Mouse (Mus musculus) MEL (cell line): ENCODE measurements around the gene Dlg2.

Experiments used
- BHLHE40 ChIP-seq: IDR thresholded peaks from 2 replicates; pipeline ENCODE4 v1.6.1; 2012; ENCODE audit warnings: low read depth, mild to moderate bottlenecking, inconsistent platforms, low read length, improper control_type of control experiment, borderline replicate concordance
- CHD2 ChIP-seq: IDR thresholded peaks from 2 replicates; pipeline ENCODE4 v1.6.1; 2011; ENCODE audit warnings: low read length, improper control_type of control experiment
- CTCF ChIP-seq, 3 experiments: IDR thresholded peaks in 2 of 3; conservative IDR thresholded peaks in 1 of 3; 2 replicates each; pipeline ENCODE4 v1.5.1; 2011 to 2012; ENCODE audit warnings: low read length in 3 of 3, low read depth in 2 of 3, mild to moderate bottlenecking in 2 of 3, improper control_type of control experiment in 1 of 3, inconsistent platforms in 1 of 3, mixed read lengths in 1 of 3, moderate library complexity in 1 of 3; ENCODE audit not compliant: control insufficient read depth in 1 of 3, insufficient read depth in 1 of 3, poor library complexity in 1 of 3, severe bottlenecking in 1 of 3
- EP300 ChIP-seq, 2 experiments: IDR thresholded peaks; 2 replicates each; pipeline ENCODE4 v1.6.1; 2011; ENCODE audit warnings: improper control_type of control experiment in 2 of 2, low read length in 2 of 2, low read depth in 1 of 2, mild to moderate bottlenecking in 1 of 2
- MEF2A ChIP-seq: IDR thresholded peaks from 2 replicates; pipeline ENCODE4 v1.6.1; 2014; ENCODE audit warnings: low read depth, mild to moderate bottlenecking, inconsistent platforms, low read length, improper control_type of control experiment; ENCODE audit not compliant: poor library complexity, insufficient replicate concordance, severe bottlenecking; ENCODE audit errors: extremely low read depth
- NELFE ChIP-seq: IDR thresholded peaks from 2 replicates; pipeline ENCODE4 v1.6.1; 2011; ENCODE audit warnings: low read depth, low read length, improper control_type of control experiment
- POLR2A ChIP-seq, 2 experiments: IDR thresholded peaks; 2 replicates each; pipeline ENCODE4 v1.6.1; 2011 to 2012; ENCODE audit warnings: low read length in 2 of 2, mild to moderate bottlenecking in 2 of 2, control low read depth in 1 of 2, improper control_type of control experiment in 1 of 2, low read depth in 1 of 2, moderate library complexity in 1 of 2; ENCODE audit not compliant: control insufficient read depth in 1 of 2, insufficient read depth in 1 of 2, poor library complexity in 1 of 2
- POLR2AphosphoS5 ChIP-seq: IDR thresholded peaks from 2 replicates; pipeline ENCODE4 v1.6.1; 2012; ENCODE audit warnings: low read depth, borderline replicate concordance, mild to moderate bottlenecking, inconsistent platforms, low read length, moderate library complexity, mixed read lengths
- RAD21 ChIP-seq: IDR thresholded peaks from 2 replicates; pipeline ENCODE4 v1.6.1; 2011; ENCODE audit warnings: mild to moderate bottlenecking, low read depth, low read length, improper control_type of control experiment
- SIN3A ChIP-seq: IDR thresholded peaks from 2 replicates; pipeline ENCODE4 v1.6.1; 2012; ENCODE audit warnings: low read length, improper control_type of control experiment, inconsistent platforms
- SMC3 ChIP-seq: IDR thresholded peaks from 2 replicates; pipeline ENCODE4 v1.6.1; 2011; ENCODE audit warnings: low read depth, low read length, improper control_type of control experiment
- TBP ChIP-seq: IDR thresholded peaks from 2 replicates; pipeline ENCODE4 v1.8.0; 2011; ENCODE audit warnings: low read depth, low read length, improper control_type of control experiment
- USF1 ChIP-seq: IDR thresholded peaks from 2 replicates; pipeline ENCODE4 v1.6.1; 2014; ENCODE audit warnings: low read depth, mild to moderate bottlenecking, inconsistent platforms, low read length, improper control_type of control experiment, moderate library complexity

GRCm38 (mm10) chr7:92277629-92278028, 1801.2 kb downstream of the Dlg2 start:
- TF ChIP-seq CTCF (IDR thresholded peaks at IDR 0.05 in 2 of 3, conservative IDR thresholded peaks at IDR 0.05 in 1 of 3; ENCODE audit: control insufficient read depth in 1 of 3, insufficient read depth in 1 of 3, low read depth in 2 of 3, low read length in 3 of 3, poor library complexity in 1 of 3, severe bottlenecking in 1 of 3) (no peak), SMC3 (no peak), SIN3A (no peak), CHD2 (no peak), BHLHE40 (no peak), RAD21 (no peak), NELFE (no peak), POLR2AphosphoS5 (no peak), POLR2A (IDR thresholded peaks at IDR 0.05; ENCODE audit: control insufficient read depth in 1 of 2, insufficient read depth in 1 of 2, low read depth in 1 of 2, low read length in 2 of 2, poor library complexity in 1 of 2) (no peak), TBP (no peak), EP300 (IDR thresholded peaks at IDR 0.05; ENCODE audit: low read depth in 1 of 2, low read length in 2 of 2) (no peak), USF1 (no peak), MEF2A (no peak)
